7 mouse cellular contexts compared by ENCODE assay signal in the genomic region with DNA sequence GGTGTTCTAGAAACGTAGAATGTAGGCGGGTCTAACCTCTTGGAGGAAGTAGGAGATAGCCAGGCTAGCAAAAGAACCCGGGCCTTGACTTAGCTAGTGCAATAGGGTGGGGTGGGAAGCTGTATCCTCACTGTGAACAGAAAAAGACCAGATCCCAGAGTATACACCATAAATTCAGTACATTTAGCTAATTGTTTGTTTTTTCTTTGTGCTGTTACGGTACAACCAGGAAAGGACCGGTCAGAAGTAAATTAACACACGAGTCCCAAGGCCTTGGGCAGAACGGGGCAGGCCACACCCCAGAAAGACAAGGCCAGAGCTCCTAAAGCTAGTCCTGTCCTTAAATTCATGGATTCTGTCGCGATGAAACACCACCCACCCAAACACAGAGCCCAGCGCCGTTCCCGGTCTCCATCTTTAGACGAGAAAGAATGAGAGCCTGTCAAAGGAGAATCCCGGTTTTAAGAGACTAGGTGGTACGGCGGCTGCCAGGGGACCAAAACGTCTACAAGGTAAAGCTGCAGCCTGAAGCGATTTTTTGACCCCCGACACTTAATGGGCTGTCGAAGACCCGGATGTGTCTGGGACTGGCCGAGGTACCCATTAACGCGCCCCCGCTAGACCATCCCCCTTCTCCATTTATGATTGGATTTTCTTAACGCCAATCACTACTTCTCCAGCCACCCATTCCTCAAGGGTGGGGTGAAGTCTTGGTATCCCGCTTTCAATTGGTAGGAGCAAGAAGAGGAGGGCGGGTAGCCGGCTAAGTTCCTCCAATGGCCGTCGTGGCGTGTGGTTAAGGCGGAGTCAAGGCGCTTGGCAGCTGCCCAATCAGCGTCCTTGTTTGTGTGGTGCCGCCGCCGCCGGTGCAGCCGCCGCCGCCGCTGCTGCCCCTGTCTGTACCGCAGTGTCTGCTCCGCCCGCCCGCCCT. TPM values are rescaled to one million over a fixed set of nuclear protein-coding genes. Genes with fewer than 3 reads are reported as not detected.
A peak's percentile ranks its signal among the peaks of the same experiment; 100 is the strongest.
DNase-seq lines count a peak whose midpoint lies in the region; ATAC-seq lines count a peak whose summit lies in the region.

A gene (plus strand): TSS at position 834 of the 931 bp plus-strand sequence.

- under 1% methylated on average over 36 of the region's 47 CpGs for whole genome bisulfite sequencing in intestine, embryonic 16.5 days
- under 1% methylated on average over 46 of the region's 47 CpGs for WGBS in midbrain, embryonic 11.5 days

- H3K4me1 ChIP-seq in intestine, embryonic 16.5 days (ENCODE audit: control insufficient read depth, insufficient read depth, low read length): peaks cover 10% of the 10 kb centered on the region
- peaks cover 11% of the 10 kb centered on the region for H3K4me1 ChIP-seq in midbrain, embryonic 11.5 days (ENCODE audit: control insufficient read depth, insufficient read depth, low read length)

- peak within 1 kb of the TSS; percentile 83 for H3K4me2 ChIP-seq in intestine, embryonic 16.5 days (ENCODE audit: low read depth, low read length)
- peak within 1 kb of the TSS; percentile 63 for H3K4me2 ChIP-seq in midbrain, embryonic 11.5 days

- peak within 1 kb of the TSS; percentile 86 for H3K4me3 ChIP-seq in intestine, embryonic 16.5 days (ENCODE audit: low read length)
- peak within 1 kb of the TSS; percentile 80 for H3K4me3 ChIP-seq in midbrain, embryonic 11.5 days (ENCODE audit: low read depth, low read length)

- H3K27ac ChIP-seq in intestine, embryonic 16.5 days (ENCODE audit: low read length): peak within 1 kb of the TSS; percentile 98
- H3K27ac ChIP-seq in midbrain, embryonic 11.5 days (ENCODE audit: low read depth, low read length): peak within 1 kb of the TSS; percentile 94

- ATAC-seq in intestine, embryonic 16.5 days: peak; percentile 98
- ATAC-seq in midbrain, embryonic 11.5 days (ENCODE audit: low FRiP score): peak; percentile 99

- no peaks in the 10 kb centered on the region for H3K27me3 ChIP-seq in intestine, embryonic 16.5 days (replicated peaks; ENCODE audit: control insufficient read depth, insufficient read depth, low read length)
- no peaks in the 10 kb centered on the region for H3K27me3 ChIP-seq in midbrain, embryonic 11.5 days (ENCODE audit: control insufficient read depth, insufficient read depth, low read length)

- peak within 1 kb of the TSS; percentile 89 for H3K9ac ChIP-seq in intestine, embryonic 16.5 days (ENCODE audit: low read depth, low read length)
- peak within 1 kb of the TSS; percentile 91 for H3K9ac ChIP-seq in midbrain, embryonic 11.5 days (ENCODE audit: low read length)

- no peaks in the 10 kb centered on the region for H3K36me3 ChIP-seq in intestine, embryonic 16.5 days (ENCODE audit: control insufficient read depth, insufficient read depth, low read length)
- no peaks in the 10 kb centered on the region for H3K36me3 ChIP-seq in midbrain, embryonic 11.5 days (ENCODE audit: control insufficient read depth, insufficient read depth, low read length)

- intact Hi-C loops in left cerebral cortex, postnatal 36 days (cut with DNase I): loop anchor here (5.0 kb wide), 2 partner anchors 45 to 80 kb away; no protein-coding TSS in a partner anchor

- DNase-seq in adrenal gland, adult 8-10 months: peak; percentile 99
- DNase-seq in embryo, embryonic 9.5 days (ENCODE audit: extremely low spot score): peak; percentile 100
- DNase-seq in gastrocnemius, postnatal 4 days (ENCODE audit: low spot score in 2 of 2): peak; percentile 96 to 98
- DNase-seq in left cerebral cortex, postnatal 36 days (ENCODE audit: low spot score in 2 of 2): peak; percentile 99
- DNase-seq in midbrain, embryonic 11.5 days (ENCODE audit: low spot score, missing footprints): peak; percentile 100
- peak; percentile 100 for DNase-seq in skeletal muscle tissue, adult 2 months (ENCODE audit: low read depth, low spot score)

- H3K9me3 ChIP-seq in intestine, embryonic 16.5 days (ENCODE audit: control insufficient read depth, low read length): no peaks in the 10 kb centered on the region
- H3K9me3 ChIP-seq in midbrain, embryonic 11.5 days (ENCODE audit: control insufficient read depth, low read length): no peaks in the 10 kb centered on the region

RNA-seq across cellular contexts. Expression of the gene that starts here (rescaled TPM):
- total RNA-seq in adrenal gland, adult 8-10 months (2022): 10 to 100 TPM; 62.6 to 85.2 (median 71.6) TPM
- total RNA-seq in gastrocnemius, postnatal 4 days (2021): 10 to 100 TPM; 63.6 to 67.4 TPM
- 6.4 and 8.9 TPM in 2 replicates for polyA plus RNA-seq in intestine, embryonic 16.5 days (2015; fragmentation: Nextera tagmentation; extraction: Ambion mirVana)
- 10 to 100 TPM; 85.1 to 97.8 TPM for total RNA-seq in left cerebral cortex, postnatal 36 days (2021)
- polyA plus RNA-seq in midbrain, embryonic 11.5 days (2014; fragmentation: Nextera tagmentation; extraction: Ambion mirVana): 10.4 TPM in 2 replicates

Comparison
In these comparisons a context has a peak if more than half of its experiments do, and no peak if none do; other contexts are left out.
1. Peak in every context shown above with its lines: DNase-seq, ATAC-seq, H3K4me3 ChIP-seq and H3K27ac ChIP-seq.